Mouse (Mus musculus): ENCODE measurements at regions not wholly inside any gene's neighbourhood (a gene's known extent, or its start where the extent isn't known, plus 50 kb on each side); places are given as distances from the start of the nearest gene placed in this dataset.

- peak; percentile 92 for TF ChIP-seq CTCF (IDR thresholded peaks at IDR 0.05; ENCODE audit: low read depth)
- no peak for TF ChIP-seq EP300 (IDR thresholded peaks at IDR 0.05; ENCODE audit: low read depth)
- Histone ChIP-seq H3K36me3 (replicated peaks; ENCODE audit: insufficient read depth, low read length) (no peaks in the 10 kb centered on the region), H3K27ac (ENCODE audit: low read depth) (no peak overlapping the region)
These were observed 260.3 kb upstream of the Elac2 start for GRCm38 (mm10) chr11:64718316-64719085.

DNA sequence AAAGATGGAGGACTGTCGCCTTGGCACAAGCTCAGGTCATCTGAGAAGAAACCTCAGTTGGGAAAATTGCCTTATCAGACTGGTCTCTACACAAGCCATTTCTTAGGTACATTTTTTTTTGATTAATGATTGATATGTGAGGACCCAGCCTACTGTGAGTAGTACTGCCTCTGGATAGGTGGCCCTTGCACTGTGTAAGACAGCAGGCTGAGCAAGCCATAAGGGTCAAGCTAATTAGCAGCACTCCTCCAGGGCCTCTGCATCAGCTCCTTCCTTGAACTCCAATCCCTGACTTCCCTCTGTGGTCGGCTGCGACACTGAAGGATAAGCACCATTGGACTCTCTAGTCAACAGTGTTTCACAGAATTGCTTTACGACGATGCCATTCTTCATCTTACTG, 252.6 kb upstream of the Elac2 start:
- no peaks in the 10 kb centered on the region for H3K36me3 ChIP-seq (replicated peaks; ENCODE audit: insufficient read depth, low read length)
- TF ChIP-seq CTCF (IDR thresholded peaks at IDR 0.05; ENCODE audit: low read depth), result no peak
- TF ChIP-seq EP300 (IDR thresholded peaks at IDR 0.05; ENCODE audit: low read depth), result no peak
- DNase-seq, result no peak
- no peaks in the 10 kb centered on the region for H3K27me3 ChIP-seq (ENCODE audit: insufficient read depth, low read length)
- no peak overlapping the region for H3K27ac ChIP-seq (ENCODE audit: low read depth)
- H3K4me1 ChIP-seq (ENCODE audit: insufficient read depth), result no peaks in the 10 kb centered on the region
- 69% methylated on average over 5 of the region's 5 CpGs for WGBS (ENCODE audit: insufficient replicate concordance)
- no peak overlapping the region for H3K4me2 ChIP-seq (ENCODE audit: low read depth, low read length)
- no peak overlapping the region for H3K9ac ChIP-seq (replicated peaks)
- ATAC-seq, result no peak
- H3K4me3 ChIP-seq (ENCODE audit: low read depth, low read length), result no peak overlapping the region
- no peaks in the 10 kb centered on the region for H3K9me3 ChIP-seq (ENCODE audit: low read length)

More at GRCm38 (mm10) chr11:64718316-64719085, 260.3 kb upstream of the Elac2 start:
- WGBS (ENCODE audit: insufficient replicate concordance), result 17% methylated on average over 5 of the region's 5 CpGs
- H3K4me1 ChIP-seq (ENCODE audit: insufficient read depth), result no peaks in the 10 kb centered on the region
- H3K4me3 ChIP-seq (ENCODE audit: low read depth, low read length), result no peak overlapping the region
- H3K9ac ChIP-seq (replicated peaks), result no peak overlapping the region
- no peak overlapping the region for H3K4me2 ChIP-seq (ENCODE audit: low read depth, low read length)
- no peaks in the 10 kb centered on the region for H3K9me3 ChIP-seq (ENCODE audit: low read length)
- H3K27me3 ChIP-seq (ENCODE audit: insufficient read depth, low read length), result no peaks in the 10 kb centered on the region
- DNase-seq, result peak; percentile 85
- ATAC-seq, result no peak

- no peak overlapping the region for H3K9ac ChIP-seq (replicated peaks)
- no peak overlapping the region for H3K4me2 ChIP-seq (ENCODE audit: low read depth, low read length)
- no peaks in the 10 kb centered on the region for H3K9me3 ChIP-seq (ENCODE audit: low read length)
- no peaks in the 10 kb centered on the region for H3K4me1 ChIP-seq (ENCODE audit: insufficient read depth)
- H3K36me3 ChIP-seq (replicated peaks; ENCODE audit: insufficient read depth, low read length), result no peaks in the 10 kb centered on the region
- H3K4me3 ChIP-seq (ENCODE audit: low read depth, low read length), result no peak overlapping the region
- no peak overlapping the region for H3K27ac ChIP-seq (ENCODE audit: low read depth)
- TF ChIP-seq CTCF (IDR thresholded peaks at IDR 0.05; ENCODE audit: low read depth) (no peak), EP300 (IDR thresholded peaks at IDR 0.05; ENCODE audit: low read depth) (no peak)
- DNase-seq (no peak), ATAC-seq (no peak)
- H3K27me3 ChIP-seq (ENCODE audit: insufficient read depth, low read length), result no peaks in the 10 kb centered on the region
- 69% methylated on average over 5 of the region's 5 CpGs for WGBS (ENCODE audit: insufficient replicate concordance)
These were observed 250.9 kb upstream of the Elac2 start for GRCm38 (mm10) chr11:64727841-64728421.

DNA sequence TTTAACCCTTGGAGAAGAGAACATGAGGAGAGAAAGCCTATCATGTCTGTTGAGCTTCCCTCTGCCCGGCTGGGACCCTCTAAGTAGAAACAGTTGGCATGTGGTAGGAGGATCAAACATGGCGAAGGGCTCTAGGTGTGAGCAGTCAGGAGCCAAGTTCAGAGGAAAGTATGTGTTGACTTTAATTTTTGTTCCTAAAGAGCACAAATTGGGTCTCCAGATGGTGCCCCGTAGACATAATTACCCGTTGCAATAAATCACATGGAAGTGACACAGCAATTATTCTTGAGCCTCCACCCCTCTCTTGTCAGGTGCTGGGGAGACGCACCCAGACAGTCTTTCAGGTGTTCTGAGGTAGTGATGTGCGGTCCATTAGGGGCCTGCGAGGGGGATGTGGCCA, 239.9 kb upstream of the Elac2 start:
- Histone ChIP-seq H3K4me3 (ENCODE audit: low read depth, low read length) (no peak overlapping the region), H3K27ac (ENCODE audit: low read depth) (no peak overlapping the region), H3K27me3 (ENCODE audit: insufficient read depth, low read length) (no peaks in the 10 kb centered on the region), H3K36me3 (replicated peaks; ENCODE audit: insufficient read depth, low read length) (no peaks in the 10 kb centered on the region), H3K4me1 (ENCODE audit: insufficient read depth) (no peaks in the 10 kb centered on the region), H3K4me2 (ENCODE audit: low read depth, low read length) (no peak overlapping the region), H3K9ac (replicated peaks) (no peak overlapping the region), H3K9me3 (ENCODE audit: low read length) (no peaks in the 10 kb centered on the region)
- TF ChIP-seq EP300 (IDR thresholded peaks at IDR 0.05; ENCODE audit: low read depth) (no peak), CTCF (IDR thresholded peaks at IDR 0.05; ENCODE audit: low read depth) (no peak)
- DNase-seq, result no peak
- no peak for ATAC-seq
- WGBS (ENCODE audit: insufficient replicate concordance), result 73% methylated on average over 7 of the region's 7 CpGs

DNA sequence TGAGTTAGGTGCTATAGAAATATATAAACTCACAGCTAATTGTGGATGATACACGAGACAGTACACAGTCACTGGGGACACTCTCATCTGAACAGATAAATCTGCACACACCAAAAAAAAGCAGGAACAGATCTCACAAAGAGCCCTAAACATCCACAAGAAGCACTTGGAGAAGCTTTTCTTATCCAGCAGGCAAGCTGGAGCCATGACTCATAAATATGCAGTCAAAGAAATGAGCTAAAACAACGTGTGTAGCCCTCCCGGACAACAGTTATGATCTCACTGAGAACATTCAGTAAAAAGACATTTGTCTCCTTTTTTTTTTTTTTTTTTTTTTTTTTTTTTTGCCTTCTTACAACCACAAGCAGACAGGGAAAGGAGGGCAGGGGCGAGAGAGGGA, 235.1 kb upstream of the Elac2 start:
- no peak overlapping the region for H3K27ac ChIP-seq (ENCODE audit: low read depth)
- H3K36me3 ChIP-seq (replicated peaks; ENCODE audit: insufficient read depth, low read length), result no peaks in the 10 kb centered on the region
- DNase-seq (no peak), ATAC-seq (no peak)
- no peak overlapping the region for H3K9ac ChIP-seq (replicated peaks)
- H3K4me3 ChIP-seq (ENCODE audit: low read depth, low read length), result no peak overlapping the region
- WGBS (ENCODE audit: insufficient replicate concordance), result 73% methylated on average over 4 of the region's 4 CpGs
- TF ChIP-seq CTCF (IDR thresholded peaks at IDR 0.05; ENCODE audit: low read depth) (no peak), EP300 (IDR thresholded peaks at IDR 0.05; ENCODE audit: low read depth) (no peak)
- no peak overlapping the region for H3K4me2 ChIP-seq (ENCODE audit: low read depth, low read length)
- no peaks in the 10 kb centered on the region for H3K27me3 ChIP-seq (ENCODE audit: insufficient read depth, low read length)
- H3K9me3 ChIP-seq (ENCODE audit: low read length), result no peaks in the 10 kb centered on the region
- H3K4me1 ChIP-seq (ENCODE audit: insufficient read depth), result no peaks in the 10 kb centered on the region

DNA sequence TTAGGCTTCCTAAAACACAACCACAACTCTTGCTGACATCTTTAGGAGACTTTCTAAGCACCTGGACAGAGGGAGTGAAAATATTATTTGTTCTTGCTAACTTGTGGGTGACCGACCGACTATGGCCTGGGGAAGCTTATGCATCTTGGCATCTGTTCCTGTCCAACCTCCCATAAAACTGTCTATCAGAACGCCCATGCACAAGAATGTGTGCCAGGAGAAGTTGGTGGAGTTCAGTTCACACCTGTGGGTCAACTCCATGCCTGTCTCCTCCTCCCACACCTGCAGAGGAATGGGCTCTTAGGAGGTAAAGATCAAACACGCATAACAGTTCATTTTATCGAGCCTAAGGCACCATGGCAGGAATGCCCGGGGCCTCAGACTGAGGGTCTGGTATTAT, 232.7 kb upstream of the Elac2 start:
- Histone ChIP-seq H3K36me3 (replicated peaks; ENCODE audit: insufficient read depth, low read length) (no peaks in the 10 kb centered on the region), H3K4me3 (ENCODE audit: low read depth, low read length) (no peak overlapping the region), H3K4me1 (ENCODE audit: insufficient read depth) (no peaks in the 10 kb centered on the region), H3K27me3 (ENCODE audit: insufficient read depth, low read length) (no peaks in the 10 kb centered on the region), H3K4me2 (ENCODE audit: low read depth, low read length) (no peak overlapping the region), H3K27ac (ENCODE audit: low read depth) (no peak overlapping the region), H3K9me3 (ENCODE audit: low read length) (no peaks in the 10 kb centered on the region), H3K9ac (replicated peaks) (no peak overlapping the region)
- DNase-seq, result no peak
- no peak for ATAC-seq
- 80% methylated on average over 6 of the region's 6 CpGs for WGBS (ENCODE audit: insufficient replicate concordance)
- no peak for TF ChIP-seq EP300 (IDR thresholded peaks at IDR 0.05; ENCODE audit: low read depth)
- TF ChIP-seq CTCF (IDR thresholded peaks at IDR 0.05; ENCODE audit: low read depth), result no peak

All from liver, postnatal 0 days (tissue).